8 mouse cellular contexts compared by ENCODE assay signal in genomic region chr17:56292531-56293222, GRCm38 (mm10). TPM values are rescaled to one million over a fixed set of nuclear protein-coding genes. Genes with fewer than 3 reads are reported as not detected.
A peak's percentile ranks its signal among the peaks of the same experiment; 100 is the strongest.
DNase-seq lines count a peak whose midpoint lies in the region; ATAC-seq and TF ChIP-seq lines count a peak whose summit lies in the region.

Gene Plin3, minus strand, starts transcription at chr17:56292873.

- peaks cover 8% of the 10 kb centered on the region; the same call in 1 of the 2 replicates for H3K4me1 ChIP-seq in lung, postnatal 0 days (ENCODE audit: insufficient read depth, low read depth, low read length)
- peaks cover 50% of the 10 kb centered on the region for H3K4me1 ChIP-seq in embryonic facial prominence, embryonic 10.5 days
- peaks cover 30% of the 10 kb centered on the region for H3K4me1 ChIP-seq in heart, embryonic 12.5 days (replicated peaks)
- H3K4me1 ChIP-seq in limb, embryonic 12.5 days (replicated peaks) = peaks cover 45% of the 10 kb centered on the region
- peaks cover 5% of the 10 kb centered on the region; the same call in 1 of the 2 replicates for H3K4me1 ChIP-seq in stomach, postnatal 0 days (replicated peaks; ENCODE audit: control insufficient read depth, insufficient read depth)

- H3K9me3 ChIP-seq in lung, postnatal 0 days (ENCODE audit: low read length) = no peaks in the 10 kb centered on the region
- H3K9me3 ChIP-seq in embryonic facial prominence, embryonic 10.5 days = no peaks in the 10 kb centered on the region
- no peaks in the 10 kb centered on the region for H3K9me3 ChIP-seq in heart, embryonic 12.5 days (replicated peaks)
- H3K9me3 ChIP-seq in limb, embryonic 12.5 days = no peaks in the 10 kb centered on the region
- no peaks in the 10 kb centered on the region for H3K9me3 ChIP-seq in stomach, postnatal 0 days (ENCODE audit: control insufficient read depth, low read length)

- no peak within 1 kb of the TSS for H3K27ac ChIP-seq in lung, postnatal 0 days (ENCODE audit: low read length)
- peak within 1 kb of the TSS; percentile 92 for H3K27ac ChIP-seq in embryonic facial prominence, embryonic 10.5 days (replicated peaks)
- no peak within 1 kb of the TSS for H3K27ac ChIP-seq in heart, embryonic 12.5 days (ENCODE audit: poor library complexity, severe bottlenecking)
- H3K27ac ChIP-seq in limb, embryonic 12.5 days = peak within 1 kb of the TSS; percentile 96
- H3K27ac ChIP-seq in stomach, postnatal 0 days (replicated peaks) = peak within 1 kb of the TSS; percentile 94

- no peak for TF ChIP-seq EP300 in lung, postnatal 0 days (IDR thresholded peaks at IDR 0.05)
- no peak for TF ChIP-seq EP300 in stomach, postnatal 0 days (optimal IDR thresholded peaks at IDR 0.05)

- H3K9ac ChIP-seq in lung, postnatal 0 days (replicated peaks; ENCODE audit: low read depth) = no peak within 1 kb of the TSS
- H3K9ac ChIP-seq in heart, embryonic 12.5 days = no peak within 1 kb of the TSS
- H3K9ac ChIP-seq in limb, embryonic 12.5 days (replicated peaks) = no peak within 1 kb of the TSS
- H3K9ac ChIP-seq in stomach, postnatal 0 days (ENCODE audit: low read length) = peak within 1 kb of the TSS; percentile 62; the same call in 1 of the 2 replicates

- H3K4me2 ChIP-seq in lung, postnatal 0 days (replicated peaks; ENCODE audit: low read depth, low read length) = no peak within 1 kb of the TSS
- 0 out of 2 replicates have a peak within 1 kb of the TSS, but pooled peaks have one; percentile 80 for H3K4me2 ChIP-seq in heart, embryonic 12.5 days
- peak within 1 kb of the TSS; percentile 73; the same call in 1 of the 2 replicates for H3K4me2 ChIP-seq in limb, embryonic 12.5 days
- H3K4me2 ChIP-seq in stomach, postnatal 0 days (replicated peaks; ENCODE audit: low read depth) = no peak within 1 kb of the TSS

- no peaks in the 10 kb centered on the region for H3K36me3 ChIP-seq in lung, postnatal 0 days (ENCODE audit: insufficient read depth, low read length)
- no peaks in the 10 kb centered on the region for H3K36me3 ChIP-seq in embryonic facial prominence, embryonic 10.5 days (replicated peaks)
- H3K36me3 ChIP-seq in heart, embryonic 12.5 days = no peaks in the 10 kb centered on the region
- H3K36me3 ChIP-seq in limb, embryonic 12.5 days = no peaks in the 10 kb centered on the region
- H3K36me3 ChIP-seq in stomach, postnatal 0 days (ENCODE audit: control insufficient read depth, insufficient read depth, low read length) = no peaks in the 10 kb centered on the region

- TF ChIP-seq CTCF in lung, postnatal 0 days (IDR thresholded peaks at IDR 0.05) = no peak
- TF ChIP-seq CTCF in stomach, postnatal 0 days (IDR thresholded peaks at IDR 0.05; ENCODE audit: low read depth) = no peak

- WGBS in lung, postnatal 0 days = 91% methylated on average over 4 of the region's 4 CpGs
- 89% methylated on average over 4 of the region's 4 CpGs for WGBS in embryonic facial prominence, embryonic 10.5 days
- 95% methylated on average over 4 of the region's 4 CpGs for WGBS in heart, embryonic 12.5 days
- WGBS in limb, embryonic 12.5 days = 97% methylated on average over 4 of the region's 4 CpGs
- 97% methylated on average over 4 of the region's 4 CpGs for WGBS in stomach, postnatal 0 days

- no peak within 1 kb of the TSS for H3K4me3 ChIP-seq in lung, postnatal 0 days (ENCODE audit: low read depth, low read length)
- peak within 1 kb of the TSS; percentile 11; the same call in 1 of the 2 replicates for H3K4me3 ChIP-seq in embryonic facial prominence, embryonic 10.5 days
- no peak within 1 kb of the TSS for H3K4me3 ChIP-seq in heart, embryonic 12.5 days
- no peak within 1 kb of the TSS for H3K4me3 ChIP-seq in limb, embryonic 12.5 days (replicated peaks)
- H3K4me3 ChIP-seq in stomach, postnatal 0 days (ENCODE audit: low read depth, low read length) = no peak within 1 kb of the TSS

- ATAC-seq in lung, postnatal 0 days = no peak
- no peak for ATAC-seq in heart, embryonic 12.5 days (ENCODE audit: insufficient number of reproducible peaks, low FRiP score)
- no peak for ATAC-seq in limb, embryonic 12.5 days (ENCODE audit: insufficient number of reproducible peaks, insufficient read depth, low FRiP score, low TSS enrichment, low read depth)
- ATAC-seq in stomach, postnatal 0 days (ENCODE audit: low FRiP score, low TSS enrichment) = no peak

- no peak for DNase-seq in lung, postnatal 0 days (ENCODE audit: low spot score)
- DNase-seq in lung, postnatal 36 days = no peak
- DNase-seq in embryonic facial prominence, embryonic 10.5 days (ENCODE audit: low spot score) = no peak
- no peak for DNase-seq in stomach, postnatal 0 days (ENCODE audit: low spot score)
- DNase-seq in frontal cortex, postnatal 10 days (ENCODE audit: low spot score in 2 of 2) = no peak
- no peak for DNase-seq in right cerebral cortex, postnatal 4 days

- H3K27me3 ChIP-seq in lung, postnatal 0 days (replicated peaks; ENCODE audit: insufficient read depth, low read length) = no peaks in the 10 kb centered on the region
- no peaks in the 10 kb centered on the region for H3K27me3 ChIP-seq in embryonic facial prominence, embryonic 10.5 days (replicated peaks; ENCODE audit: low read depth, poor library complexity, severe bottlenecking)
- H3K27me3 ChIP-seq in heart, embryonic 12.5 days (replicated peaks) = no peaks in the 10 kb centered on the region
- H3K27me3 ChIP-seq in limb, embryonic 12.5 days = no peaks in the 10 kb centered on the region
- no peaks in the 10 kb centered on the region for H3K27me3 ChIP-seq in stomach, postnatal 0 days (ENCODE audit: control insufficient read depth, insufficient read depth, low read length)

RNA-seq across cellular contexts. Expression of gene Plin3, which starts in this region (rescaled TPM):
- polyA plus RNA-seq in lung, postnatal 0 days (2015; fragmentation: Nextera tagmentation; extraction: Ambion mirVana) = 95.3 and 99.3 TPM in 2 replicates
- 67.7 and 72.2 TPM in 2 replicates for polyA plus RNA-seq in embryonic facial prominence, embryonic 10.5 days (2016; fragmentation: Nextera tagmentation; extraction: Ambion mirVana)
- polyA plus RNA-seq in heart, embryonic 12.5 days (2016; fragmentation: Nextera tagmentation; extraction: Ambion mirVana) = 59.1 and 60.0 TPM in 2 replicates
- 62.7 and 71.7 TPM in 2 replicates for polyA plus RNA-seq in limb, embryonic 12.5 days (2016; fragmentation: Nextera tagmentation; extraction: Ambion mirVana)
- 65.3 and 67.3 TPM in 2 replicates for polyA plus RNA-seq in stomach, postnatal 0 days (2015; fragmentation: Nextera tagmentation; extraction: Ambion mirVana)

Comparison
In these comparisons a context has a peak if more than half of its experiments do, and no peak if none do; other contexts are left out.
1. H3K27ac ChIP-seq: peak in embryonic facial prominence, embryonic 10.5 days (single experiment), limb, embryonic 12.5 days (single experiment) and stomach, postnatal 0 days (single experiment); none in lung, postnatal 0 days (single experiment) and heart, embryonic 12.5 days (single experiment).
2. H3K4me2 ChIP-seq: peak in heart, embryonic 12.5 days (single experiment) and limb, embryonic 12.5 days (single experiment); none in lung, postnatal 0 days (single experiment) and stomach, postnatal 0 days (single experiment).